Mouse (Mus musculus): ENCODE results near the gene Srd5a3. TPM values are rescaled to one million over a fixed set of nuclear protein-coding genes. Genes with fewer than 3 reads are reported as not detected.
A peak's percentile ranks its signal among the peaks of the same experiment; 100 is the strongest.

The Srd5a3 gene
- polyA plus RNA-seq, 1 experiment from 2014 or later, result 19.8 TPM

DNA sequence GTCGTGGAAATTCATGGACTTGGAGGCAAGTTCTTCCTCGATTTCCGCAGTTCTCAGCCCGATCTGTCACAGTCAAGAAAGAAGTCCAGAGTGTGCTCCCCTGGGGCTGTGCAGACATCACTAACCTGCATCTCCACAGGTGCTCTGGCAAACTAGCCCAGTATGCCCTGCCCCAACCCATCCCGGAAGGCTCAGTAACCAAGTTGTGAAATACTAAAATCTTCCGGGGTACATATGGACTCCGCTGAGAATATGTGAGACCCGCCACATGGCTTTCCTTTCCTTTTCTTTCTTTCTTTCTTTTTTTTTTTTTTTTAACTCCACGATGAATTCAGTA is 627 bp downstream of the Srd5a3 start:
- no peaks in the 10 kb centered on the region for H3K9me3 ChIP-seq (ENCODE audit: control insufficient read depth, low read length)
- WGBS, result 6% methylated on average over 9 of the region's 9 CpGs
- peak overlapping the region; percentile 84 for H3K4me3 ChIP-seq (replicated peaks; ENCODE audit: low read length)
- no peaks in the 10 kb centered on the region for H3K27me3 ChIP-seq (replicated peaks; ENCODE audit: control insufficient read depth, insufficient read depth, low read length)
- H3K4me1 ChIP-seq (replicated peaks; ENCODE audit: control insufficient read depth, insufficient read depth, low read length), result peaks cover 11% of the 10 kb centered on the region
- ATAC-seq, result peak; percentile 50; the same call in 1 of the 2 replicates
- no peaks in the 10 kb centered on the region for H3K36me3 ChIP-seq (ENCODE audit: control insufficient read depth, insufficient read depth)
- H3K27ac ChIP-seq (ENCODE audit: low read length), result peak overlapping the region; percentile 95
- peak overlapping the region; percentile 98 for H3K9ac ChIP-seq (replicated peaks; ENCODE audit: low read depth, low read length)
- peak overlapping the region; percentile 62 for H3K4me2 ChIP-seq (ENCODE audit: low read length)

DNA sequence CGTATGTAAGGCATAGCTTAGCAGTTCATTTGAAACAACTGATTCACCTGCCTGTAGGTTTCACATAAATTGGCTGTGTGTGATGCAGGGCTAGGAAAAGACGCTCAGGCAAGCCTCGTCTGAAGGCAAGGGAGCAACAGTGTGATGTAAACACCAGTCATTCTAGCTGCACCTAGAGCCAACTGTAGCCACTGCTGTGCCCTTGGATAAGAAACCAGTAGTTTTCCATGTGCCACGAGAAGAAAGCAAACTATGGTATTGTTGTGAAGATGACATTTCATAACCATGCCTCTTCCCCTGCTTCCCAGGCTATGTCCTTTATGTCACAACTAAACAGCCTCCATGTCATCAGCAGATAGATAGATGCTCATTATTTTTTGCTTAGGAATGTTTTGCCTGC is 3.3 kb downstream of the Srd5a3 start:
- 84% methylated on average over 4 of the region's 4 CpGs for WGBS
- Histone ChIP-seq H3K4me1 (replicated peaks; ENCODE audit: control insufficient read depth, insufficient read depth, low read length) (peaks cover 11% of the 10 kb centered on the region), H3K27me3 (replicated peaks; ENCODE audit: control insufficient read depth, insufficient read depth, low read length) (no peaks in the 10 kb centered on the region), H3K4me3 (replicated peaks; ENCODE audit: low read length) (no peak overlapping the region), H3K9me3 (ENCODE audit: control insufficient read depth, low read length) (no peaks in the 10 kb centered on the region), H3K9ac (replicated peaks; ENCODE audit: low read depth, low read length) (no peak overlapping the region), H3K4me2 (ENCODE audit: low read length) (no peak overlapping the region), H3K27ac (ENCODE audit: low read length) (no peak overlapping the region), H3K36me3 (ENCODE audit: control insufficient read depth, insufficient read depth) (no peaks in the 10 kb centered on the region)
- ATAC-seq, result no peak

GRCm38 (mm10) chr5:76146401-76146800 is 6.3 kb downstream of the Srd5a3 start:
- Histone ChIP-seq H3K27me3 (replicated peaks; ENCODE audit: control insufficient read depth, insufficient read depth, low read length) (no peaks in the 10 kb centered on the region), H3K4me2 (ENCODE audit: low read length) (no peak overlapping the region), H3K4me1 (replicated peaks; ENCODE audit: control insufficient read depth, insufficient read depth, low read length) (peaks cover 1% of the 10 kb centered on the region), H3K9me3 (ENCODE audit: control insufficient read depth, low read length) (no peaks in the 10 kb centered on the region), H3K36me3 (ENCODE audit: control insufficient read depth, insufficient read depth) (0 out of 2 replicates have a peak, but pooled peaks cover 2% of the 10 kb centered on the region), H3K27ac (ENCODE audit: low read length) (no peak overlapping the region), H3K9ac (replicated peaks; ENCODE audit: low read depth, low read length) (no peak overlapping the region), H3K4me3 (replicated peaks; ENCODE audit: low read length) (no peak overlapping the region)
- WGBS, result 100% methylated on average over 1 of the region's 1 CpGs
- no peak for ATAC-seq

GRCm38 (mm10) chr5:76149436-76149835 is 9.4 kb downstream of the Srd5a3 start:
- WGBS, result 95% methylated on average over 6 of the region's 6 CpGs
- Histone ChIP-seq H3K9me3 (ENCODE audit: control insufficient read depth, low read length) (no peaks in the 10 kb centered on the region), H3K4me1 (replicated peaks; ENCODE audit: control insufficient read depth, insufficient read depth, low read length) (no peaks in the 10 kb centered on the region), H3K4me3 (replicated peaks; ENCODE audit: low read length) (no peak overlapping the region), H3K9ac (replicated peaks; ENCODE audit: low read depth, low read length) (no peak overlapping the region), H3K27ac (ENCODE audit: low read length) (no peak overlapping the region), H3K4me2 (ENCODE audit: low read length) (no peak overlapping the region), H3K36me3 (ENCODE audit: control insufficient read depth, insufficient read depth) (0 out of 2 replicates have a peak, but pooled peaks cover 2% of the 10 kb centered on the region), H3K27me3 (replicated peaks; ENCODE audit: control insufficient read depth, insufficient read depth, low read length) (no peaks in the 10 kb centered on the region)
- no peak for ATAC-seq

DNA sequence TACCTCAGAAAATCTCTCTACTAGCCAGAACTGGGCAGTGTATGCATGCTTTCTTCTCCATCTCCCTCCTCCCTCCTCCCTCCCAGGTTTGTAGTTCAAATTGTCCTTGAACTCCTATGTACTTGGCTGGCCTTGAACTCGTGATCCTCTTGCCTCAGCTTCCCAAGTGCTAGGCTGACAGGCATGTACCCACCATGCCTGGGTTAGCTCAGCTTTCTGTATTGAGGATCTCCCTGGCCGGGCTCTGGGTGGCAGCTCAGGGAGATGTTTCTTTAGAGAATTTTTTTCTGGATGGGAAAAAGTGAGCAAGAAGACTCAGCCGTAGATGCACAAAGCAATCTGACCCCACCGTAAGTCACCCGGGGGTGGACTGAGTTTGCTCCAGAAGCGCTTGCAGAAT is 12.9 kb downstream of the Srd5a3 start:
- Histone ChIP-seq H3K36me3 (ENCODE audit: control insufficient read depth, insufficient read depth) (0 out of 2 replicates have a peak, but pooled peaks cover 2% of the 10 kb centered on the region), H3K4me1 (replicated peaks; ENCODE audit: control insufficient read depth, insufficient read depth, low read length) (no peaks in the 10 kb centered on the region), H3K27me3 (replicated peaks; ENCODE audit: control insufficient read depth, insufficient read depth, low read length) (no peaks in the 10 kb centered on the region), H3K27ac (ENCODE audit: low read length) (no peak overlapping the region), H3K9ac (replicated peaks; ENCODE audit: low read depth, low read length) (no peak overlapping the region), H3K4me3 (replicated peaks; ENCODE audit: low read length) (no peak overlapping the region), H3K4me2 (ENCODE audit: low read length) (no peak overlapping the region), H3K9me3 (ENCODE audit: control insufficient read depth, low read length) (no peaks in the 10 kb centered on the region)
- ATAC-seq, result no peak
- 95% methylated on average over 6 of the region's 6 CpGs for WGBS

- 95% methylated on average over 11 of the region's 11 CpGs for WGBS
- Histone ChIP-seq H3K4me3 (replicated peaks; ENCODE audit: low read length) (no peak overlapping the region), H3K4me2 (ENCODE audit: low read length) (no peak overlapping the region), H3K27ac (ENCODE audit: low read length) (no peak overlapping the region), H3K9ac (replicated peaks; ENCODE audit: low read depth, low read length) (no peak overlapping the region), H3K4me1 (replicated peaks; ENCODE audit: control insufficient read depth, insufficient read depth, low read length) (no peaks in the 10 kb centered on the region), H3K9me3 (ENCODE audit: control insufficient read depth, low read length) (no peaks in the 10 kb centered on the region), H3K36me3 (ENCODE audit: control insufficient read depth, insufficient read depth) (0 out of 2 replicates have a peak, but pooled peaks cover 2% of the 10 kb centered on the region), H3K27me3 (replicated peaks; ENCODE audit: control insufficient read depth, insufficient read depth, low read length) (no peaks in the 10 kb centered on the region)
- ATAC-seq, result no peak
Measured at GRCm38 (mm10) chr5:76153430-76153829, 13.4 kb downstream of the Srd5a3 start.

- WGBS, result 93% methylated on average over 21 of the region's 21 CpGs
- Histone ChIP-seq H3K9ac (replicated peaks; ENCODE audit: low read depth, low read length) (no peak overlapping the region), H3K27me3 (replicated peaks; ENCODE audit: control insufficient read depth, insufficient read depth, low read length) (no peaks in the 10 kb centered on the region), H3K9me3 (ENCODE audit: control insufficient read depth, low read length) (no peaks in the 10 kb centered on the region), H3K4me2 (ENCODE audit: low read length) (no peak overlapping the region), H3K36me3 (ENCODE audit: control insufficient read depth, insufficient read depth) (0 out of 2 replicates have a peak, but pooled peaks cover 2% of the 10 kb centered on the region), H3K4me3 (replicated peaks; ENCODE audit: low read length) (no peak overlapping the region), H3K27ac (ENCODE audit: low read length) (no peak overlapping the region), H3K4me1 (replicated peaks; ENCODE audit: control insufficient read depth, insufficient read depth, low read length) (no peaks in the 10 kb centered on the region)
- ATAC-seq, result no peak
Measured at GRCm38 (mm10) chr5:76154434-76155165, 14.5 kb downstream of the Srd5a3 start.

DNA sequence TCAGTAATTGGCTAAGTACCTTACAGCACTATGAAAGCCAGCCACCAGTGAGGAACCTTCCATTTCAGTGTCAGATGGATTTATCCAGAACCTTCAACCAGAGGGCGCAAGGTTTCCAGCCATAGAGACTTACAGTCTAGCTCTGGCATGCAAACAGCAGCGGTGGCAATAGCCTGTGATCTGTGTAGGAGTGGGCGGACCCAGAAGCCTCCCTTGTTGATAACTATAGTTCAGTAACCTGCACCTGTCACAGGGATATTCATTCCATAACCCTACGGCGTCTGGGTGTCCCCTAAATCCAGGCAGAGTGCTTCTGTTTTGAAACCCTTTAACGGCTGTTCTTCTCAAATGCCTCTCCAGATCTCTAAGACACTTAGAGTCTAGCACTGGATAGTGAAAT is 19.5 kb downstream of the Srd5a3 start:
- Histone ChIP-seq H3K4me1 (replicated peaks; ENCODE audit: control insufficient read depth, insufficient read depth, low read length) (no peaks in the 10 kb centered on the region), H3K36me3 (ENCODE audit: control insufficient read depth, insufficient read depth) (no peaks in the 10 kb centered on the region), H3K9ac (replicated peaks; ENCODE audit: low read depth, low read length) (no peak overlapping the region), H3K27ac (ENCODE audit: low read length) (no peak overlapping the region), H3K4me2 (ENCODE audit: low read length) (no peak overlapping the region), H3K27me3 (replicated peaks; ENCODE audit: control insufficient read depth, insufficient read depth, low read length) (no peaks in the 10 kb centered on the region), H3K4me3 (replicated peaks; ENCODE audit: low read length) (no peak overlapping the region), H3K9me3 (ENCODE audit: control insufficient read depth, low read length) (no peaks in the 10 kb centered on the region)
- WGBS, result 82% methylated on average over 6 of the region's 6 CpGs
- ATAC-seq, result no peak

DNA sequence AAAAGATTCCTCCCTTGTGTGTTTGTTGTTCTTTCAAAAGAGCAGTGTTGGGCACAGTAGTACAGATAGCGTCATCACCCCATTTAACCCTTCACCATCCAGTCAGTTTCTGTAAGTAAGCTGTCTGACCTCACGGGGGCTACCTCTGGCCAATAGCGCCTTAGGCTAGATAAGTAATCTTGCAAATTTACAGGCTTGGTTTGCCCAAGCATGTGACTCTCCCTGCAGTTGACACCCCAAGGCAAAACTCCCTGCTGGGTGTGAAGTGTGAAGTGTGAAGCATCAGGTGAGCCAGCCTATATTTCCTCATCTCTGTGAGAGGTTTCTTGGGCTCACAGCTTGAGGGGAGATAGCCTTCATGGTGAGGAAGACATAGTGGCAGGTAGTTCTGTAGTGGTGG is 20.0 kb downstream of the Srd5a3 start:
- ATAC-seq, result no peak
- Histone ChIP-seq H3K4me1 (replicated peaks; ENCODE audit: control insufficient read depth, insufficient read depth, low read length) (no peaks in the 10 kb centered on the region), H3K4me2 (ENCODE audit: low read length) (no peak overlapping the region), H3K36me3 (ENCODE audit: control insufficient read depth, insufficient read depth) (no peaks in the 10 kb centered on the region), H3K9me3 (ENCODE audit: control insufficient read depth, low read length) (no peaks in the 10 kb centered on the region), H3K27ac (ENCODE audit: low read length) (no peak overlapping the region), H3K4me3 (replicated peaks; ENCODE audit: low read length) (no peak overlapping the region), H3K9ac (replicated peaks; ENCODE audit: low read depth, low read length) (no peak overlapping the region), H3K27me3 (replicated peaks; ENCODE audit: control insufficient read depth, insufficient read depth, low read length) (no peaks in the 10 kb centered on the region)
- 71% methylated on average over 3 of the region's 3 CpGs for WGBS

DNA sequence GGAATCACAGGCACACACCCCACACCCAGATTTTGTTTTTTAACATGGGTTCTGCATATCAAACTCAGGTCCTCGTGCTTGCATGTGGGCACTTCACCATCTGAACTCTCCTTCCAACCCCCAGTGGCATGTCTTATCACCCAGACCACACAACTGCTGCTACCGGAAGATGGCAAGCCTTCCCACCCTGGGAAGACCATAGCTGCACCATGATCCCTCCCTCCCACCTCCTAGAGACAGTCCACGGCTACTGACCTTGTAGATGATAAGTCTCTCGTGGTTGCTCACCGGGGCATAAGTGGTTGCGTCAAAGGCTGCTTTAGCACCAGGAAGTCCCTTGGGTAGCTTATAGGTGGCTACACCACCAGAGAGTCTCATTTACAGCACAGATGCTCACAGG is 21.4 kb downstream of the Srd5a3 start:
- H3K4me3 ChIP-seq (replicated peaks; ENCODE audit: low read length), result no peak overlapping the region
- H3K27me3 ChIP-seq (replicated peaks; ENCODE audit: control insufficient read depth, insufficient read depth, low read length), result no peaks in the 10 kb centered on the region
- no peaks in the 10 kb centered on the region for H3K4me1 ChIP-seq (replicated peaks; ENCODE audit: control insufficient read depth, insufficient read depth, low read length)
- no peaks in the 10 kb centered on the region for H3K9me3 ChIP-seq (ENCODE audit: control insufficient read depth, low read length)
- no peak overlapping the region for H3K9ac ChIP-seq (replicated peaks; ENCODE audit: low read depth, low read length)
- H3K27ac ChIP-seq (ENCODE audit: low read length), result no peak overlapping the region
- no peak for ATAC-seq
- WGBS, result 94% methylated on average over 6 of the region's 6 CpGs
- no peaks in the 10 kb centered on the region for H3K36me3 ChIP-seq (ENCODE audit: control insufficient read depth, insufficient read depth)
- H3K4me2 ChIP-seq (ENCODE audit: low read length), result no peak overlapping the region
